Mouse (Mus musculus) forebrain, embryonic 12.5 days (tissue): ENCODE data around the gene Gnat1. TPM values are rescaled to one million over a fixed set of nuclear protein-coding genes. Genes with fewer than 3 reads are reported as not detected.
A peak's percentile ranks its signal among the peaks of the same experiment; 100 is the strongest.

Experiments used
- ATAC-seq: fragments of 200-750 bp; cut with Nextera tagmentation; 2 replicates; pipeline ENCODE4 v1.8.0; 2017; ENCODE audit warnings: moderate TSS enrichment; ENCODE audit not compliant: low FRiP score
- H3K27ac ChIP-seq: fragments of 300-500 bp; sonication (generic); 2 replicates; pipeline ENCODE4 v1.5.1; 2016; ENCODE audit warnings: mild to moderate bottlenecking
- H3K27me3 ChIP-seq: fragments of 300-500 bp; sonication (generic); 2 replicates; pipeline ENCODE4 v1.6.1; 2016; ENCODE audit warnings: mild to moderate bottlenecking
- H3K36me3 ChIP-seq: fragments of 300-500 bp; sonication (generic); replicated peaks from 2 replicates; pipeline ENCODE4 v1.6.1; 2016; ENCODE audit warnings: mild to moderate bottlenecking
- H3K4me1 ChIP-seq: fragments of 300-500 bp; sonication (generic); 2 replicates; pipeline ENCODE4 v1.6.1; 2016
- H3K4me2 ChIP-seq: fragments of 300-500 bp; sonication (generic); 2 replicates; pipeline ENCODE4 v1.6.1; 2016; ENCODE audit warnings: mild to moderate bottlenecking, moderate library complexity
- H3K4me3 ChIP-seq: fragments of 300-500 bp; sonication (generic); replicated peaks from 2 replicates; pipeline ENCODE4 v1.5.1; 2016; ENCODE audit warnings: mild to moderate bottlenecking
- H3K9ac ChIP-seq: fragments of 300-500 bp; sonication (generic); 2 replicates; pipeline ENCODE4 v1.6.1; 2016; ENCODE audit warnings: mild to moderate bottlenecking
- H3K9me3 ChIP-seq: fragments of 300-500 bp; sonication (generic); 2 replicates; pipeline ENCODE4 v1.6.1; 2016
- WGBS: fragments of 180-500 bp; shearing (Covaris S2); methylation state at CpG from one replicate; pipeline ENCODE4 v1.1.7; 2016; 5-methylcytosine and 5-hydroxymethylcytosine counted together
- polyA plus RNA-seq: library from polyadenylated mRNA; unstranded; fragments of >200 nt; fragmentation: Nextera tagmentation; extraction: Ambion mirVana; gene quantifications from 2 replicates; pipeline ENCODE4 v1.2.1, GENCODE M21; 2016

Gene Gnat1
- polyA plus RNA-seq, 1 experiment from 2014 or later, result 2.1 TPM

GRCm38 (mm10) chr9:107650708-107651481 lies 28.6 kb downstream of the Gnat1 start:
- Histone ChIP-seq H3K27ac (peak overlapping the region; percentile 62), H3K27me3 (no peaks in the 10 kb centered on the region), H3K4me2 (no peak overlapping the region), H3K9me3 (no peaks in the 10 kb centered on the region), H3K4me1 (peaks cover 18% of the 10 kb centered on the region), H3K36me3 (no peaks in the 10 kb centered on the region), H3K9ac (0 out of 2 replicates have a peak overlapping the region, but pooled peaks have one; percentile 17), H3K4me3 (no peak overlapping the region)
- 36% methylated on average over 12 of the region's 12 CpGs for WGBS
- ATAC-seq, result peak; percentile 77

GRCm38 (mm10) chr9:107650225-107650624 lies 29.3 kb downstream of the Gnat1 start:
- peak overlapping the region; percentile 62 for H3K27ac ChIP-seq
- 75% methylated on average over 7 of the region's 7 CpGs for WGBS
- no peak overlapping the region for H3K4me3 ChIP-seq
- H3K36me3 ChIP-seq, result no peaks in the 10 kb centered on the region
- no peaks in the 10 kb centered on the region for H3K27me3 ChIP-seq
- H3K4me1 ChIP-seq, result peaks cover 18% of the 10 kb centered on the region
- H3K9ac ChIP-seq, result no peak overlapping the region
- H3K9me3 ChIP-seq, result no peaks in the 10 kb centered on the region
- ATAC-seq, result no peak
- H3K4me2 ChIP-seq, result no peak overlapping the region

- ATAC-seq, result no peak
- no peak overlapping the region for H3K4me3 ChIP-seq
- WGBS, result 73% methylated on average over 3 of the region's 3 CpGs
- no peaks in the 10 kb centered on the region for H3K27me3 ChIP-seq
- H3K36me3 ChIP-seq, result no peaks in the 10 kb centered on the region
- H3K27ac ChIP-seq, result no peak overlapping the region
- H3K4me2 ChIP-seq, result no peak overlapping the region
- no peaks in the 10 kb centered on the region for H3K9me3 ChIP-seq
- no peak overlapping the region for H3K9ac ChIP-seq
- H3K4me1 ChIP-seq, result peaks cover 27% of the 10 kb centered on the region
These were observed 30.7 kb downstream of the Gnat1 start for GRCm38 (mm10) chr9:107648767-107649166.

DNA sequence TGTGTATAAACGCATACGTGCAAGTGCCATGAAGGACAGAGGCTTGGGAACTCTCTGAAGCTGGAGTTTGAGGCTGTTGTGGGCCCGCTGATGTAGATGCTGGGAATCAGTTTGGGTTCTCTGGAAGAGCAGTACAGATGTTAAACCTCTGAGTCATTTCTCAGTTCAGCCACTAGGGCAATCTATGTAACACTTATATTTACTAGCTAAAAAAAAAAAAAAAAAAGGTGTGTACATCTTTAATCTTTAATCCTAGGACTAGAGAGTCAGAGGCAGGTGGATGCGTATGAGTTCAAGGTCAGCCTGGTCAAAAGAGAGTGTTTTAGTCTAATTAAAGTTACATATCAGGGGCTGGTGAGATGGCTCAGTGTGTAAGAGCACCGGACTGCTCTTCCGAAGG lies 32.5 kb downstream of the Gnat1 start:
- ATAC-seq, result no peak
- H3K27me3 ChIP-seq, result no peaks in the 10 kb centered on the region
- no peak overlapping the region for H3K4me3 ChIP-seq
- H3K4me1 ChIP-seq, result peaks cover 28% of the 10 kb centered on the region
- H3K4me2 ChIP-seq, result no peak overlapping the region
- H3K36me3 ChIP-seq, result no peaks in the 10 kb centered on the region
- H3K9me3 ChIP-seq, result no peaks in the 10 kb centered on the region
- no peak overlapping the region for H3K27ac ChIP-seq
- 79% methylated on average over 6 of the region's 6 CpGs for WGBS
- H3K9ac ChIP-seq, result no peak overlapping the region

GRCm38 (mm10) chr9:107645577-107645976 lies 33.9 kb downstream of the Gnat1 start:
- no peaks in the 10 kb centered on the region for H3K9me3 ChIP-seq
- no peak overlapping the region for H3K9ac ChIP-seq
- whole genome bisulfite sequencing, result 12% methylated on average over 5 of the region's 5 CpGs
- H3K36me3 ChIP-seq, result no peaks in the 10 kb centered on the region
- no peak overlapping the region for H3K27ac ChIP-seq
- no peaks in the 10 kb centered on the region for H3K27me3 ChIP-seq
- H3K4me3 ChIP-seq, result no peak overlapping the region
- peak; percentile 67 for ATAC-seq
- peaks cover 30% of the 10 kb centered on the region for H3K4me1 ChIP-seq
- no peak overlapping the region for H3K4me2 ChIP-seq

- H3K4me3 ChIP-seq, result no peak overlapping the region
- H3K36me3 ChIP-seq, result no peaks in the 10 kb centered on the region
- H3K4me2 ChIP-seq, result no peak overlapping the region
- no peak overlapping the region for H3K27ac ChIP-seq
- H3K27me3 ChIP-seq, result no peaks in the 10 kb centered on the region
- H3K9ac ChIP-seq, result no peak overlapping the region; the same call in 1 of the 2 replicates
- WGBS, result 60% methylated on average over 7 of the region's 7 CpGs
- peaks cover 30% of the 10 kb centered on the region for H3K4me1 ChIP-seq
- peak; percentile 19; the same call in 1 of the 2 replicates for ATAC-seq
- no peaks in the 10 kb centered on the region for H3K9me3 ChIP-seq
These were observed 34.4 kb downstream of the Gnat1 start for GRCm38 (mm10) chr9:107645153-107645510.

- Histone ChIP-seq H3K27me3 (no peaks in the 10 kb centered on the region), H3K27ac (peak overlapping the region; percentile 68), H3K4me3 (peak overlapping the region; percentile 34), H3K36me3 (no peaks in the 10 kb centered on the region), H3K9me3 (no peaks in the 10 kb centered on the region), H3K4me2 (peak overlapping the region; percentile 65), H3K9ac (peak overlapping the region; percentile 55), H3K4me1 (peaks cover 32% of the 10 kb centered on the region)
- ATAC-seq, result peak; percentile 76
- WGBS, result 6% methylated on average over 34 of the region's 35 CpGs
These were observed 34.9 kb downstream of the Gnat1 start for GRCm38 (mm10) chr9:107644495-107645152.

GRCm38 (mm10) chr9:107643544-107644214 lies 35.8 kb downstream of the Gnat1 start:
- 92% methylated on average over 13 of the region's 13 CpGs for WGBS
- H3K4me2 ChIP-seq, result no peak overlapping the region
- H3K9ac ChIP-seq, result 0 out of 2 replicates have a peak overlapping the region, but pooled peaks have one; percentile 55
- H3K4me1 ChIP-seq, result peaks cover 35% of the 10 kb centered on the region
- no peak for ATAC-seq
- H3K4me3 ChIP-seq, result no peak overlapping the region; the same call in 1 of the 2 replicates
- H3K36me3 ChIP-seq, result no peaks in the 10 kb centered on the region
- H3K9me3 ChIP-seq, result no peaks in the 10 kb centered on the region
- H3K27ac ChIP-seq, result no peak overlapping the region
- H3K27me3 ChIP-seq, result no peaks in the 10 kb centered on the region

DNA sequence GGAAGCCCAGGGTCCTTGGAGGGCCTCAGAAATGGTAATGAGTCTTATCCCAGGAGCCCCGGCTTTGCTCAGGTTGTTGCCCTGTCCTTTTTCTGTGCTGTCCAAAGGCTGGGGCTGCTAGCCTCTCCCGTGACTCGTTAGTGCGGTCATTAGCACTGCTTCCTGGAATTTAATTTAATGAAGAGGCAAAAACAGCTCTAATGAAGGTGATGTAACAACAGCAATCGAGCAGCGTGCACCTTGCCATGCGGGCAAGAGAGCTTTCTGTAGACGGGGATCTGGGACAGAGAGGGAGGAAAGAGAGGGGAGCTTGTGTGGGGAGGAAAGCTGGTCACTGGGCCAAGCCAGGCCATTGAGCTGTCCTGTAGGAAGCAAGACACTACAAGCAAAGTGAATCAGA lies 37.8 kb downstream of the Gnat1 start:
- H3K27me3 ChIP-seq, result no peaks in the 10 kb centered on the region
- ATAC-seq, result no peak
- H3K9me3 ChIP-seq, result no peaks in the 10 kb centered on the region
- WGBS, result 26% methylated on average over 8 of the region's 8 CpGs
- no peak overlapping the region for H3K4me2 ChIP-seq
- 0 out of 2 replicates have a peak overlapping the region, but pooled peaks have one; percentile 25 for H3K9ac ChIP-seq
- no peaks in the 10 kb centered on the region for H3K36me3 ChIP-seq
- peak overlapping the region; percentile 51 for H3K27ac ChIP-seq
- no peak overlapping the region for H3K4me3 ChIP-seq
- H3K4me1 ChIP-seq, result peaks cover 48% of the 10 kb centered on the region

GRCm38 (mm10) chr9:107640257-107640772 lies 39.2 kb downstream of the Gnat1 start:
- peaks cover 61% of the 10 kb centered on the region for H3K4me1 ChIP-seq
- WGBS, result 29% methylated on average over 8 of the region's 8 CpGs

DNA sequence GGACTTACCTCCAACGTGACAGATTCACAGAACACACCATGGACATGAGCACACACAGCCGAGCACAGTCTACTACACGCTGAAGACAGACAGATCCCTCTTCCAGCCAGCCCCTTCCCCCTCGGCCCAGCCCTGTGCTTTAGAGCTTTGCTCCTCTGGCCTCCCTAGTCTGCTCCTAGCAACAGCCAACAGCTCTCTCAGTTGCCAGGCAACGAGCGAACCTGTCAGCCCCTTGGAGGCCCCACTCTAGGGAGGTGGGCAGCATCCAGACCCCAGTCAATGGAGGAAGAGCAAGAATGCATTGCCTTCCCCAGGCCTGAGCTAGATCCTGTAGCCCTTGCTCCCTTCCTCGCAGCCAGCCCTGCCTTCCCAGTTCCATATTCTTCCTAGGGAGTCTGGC lies 42.4 kb downstream of the Gnat1 start:
- H3K4me1 ChIP-seq, result peaks cover 75% of the 10 kb centered on the region
- H3K36me3 ChIP-seq, result no peaks in the 10 kb centered on the region; the same call in 1 of the 2 replicates
- H3K9me3 ChIP-seq, result no peaks in the 10 kb centered on the region
- peak; percentile 62 for ATAC-seq
- WGBS, result 3% methylated on average over 7 of the region's 7 CpGs
- H3K9ac ChIP-seq, result peak overlapping the region; percentile 25; the same call in 1 of the 2 replicates
- peak overlapping the region; percentile 89 for H3K27ac ChIP-seq
- no peaks in the 10 kb centered on the region for H3K27me3 ChIP-seq
- H3K4me3 ChIP-seq, result peak overlapping the region; percentile 11; the same call in 1 of the 2 replicates
- peak overlapping the region; percentile 43 for H3K4me2 ChIP-seq

More at GRCm38 (mm10) chr9:107640257-107640772, 39.2 kb downstream of the Gnat1 start:
- Histone ChIP-seq H3K27me3 (no peaks in the 10 kb centered on the region), H3K36me3 (no peaks in the 10 kb centered on the region), H3K27ac (peak overlapping the region; percentile 50; the same call in 1 of the 2 replicates), H3K9ac (peak overlapping the region; percentile 12; the same call in 1 of the 2 replicates), H3K9me3 (no peaks in the 10 kb centered on the region), H3K4me3 (no peak overlapping the region), H3K4me2 (no peak overlapping the region)
- no peak for ATAC-seq
